Mouse (Mus musculus): ENCODE results near the gene Dffb.
"Not testable (repeated sequence)": the region's sequence is repeated elsewhere in the genome, so short reads cannot be mapped to it uniquely, and the experiment has no call there.

The Dffb gene

GRCm38 (mm10) chr4:153966651-153967050 lies 8.3 kb downstream of the Dffb start:
- DNase-seq (ENCODE audit: extremely low read depth, low read depth, low spot score) = no peak

- no peak for DNase-seq (ENCODE audit: extremely low read depth, low read depth, low spot score)
Observed at GRCm38 (mm10) chr4:153962631-153963030, 12.3 kb downstream of the Dffb start.

GRCm38 (mm10) chr4:153957444-153958250 lies 17.3 kb downstream of the Dffb start:
- DNase-seq (ENCODE audit: extremely low read depth, low read depth, low spot score) = no peak

GRCm38 (mm10) chr4:153956569-153957405 lies 18.1 kb downstream of the Dffb start, which contains the start of gene A430005L14Rik:
Gene A430005L14Rik, plus strand, starts transcription at chr4:153957237.
- DNase-seq (ENCODE audit: extremely low read depth, low read depth, low spot score) = peak; percentile 36

DNA sequence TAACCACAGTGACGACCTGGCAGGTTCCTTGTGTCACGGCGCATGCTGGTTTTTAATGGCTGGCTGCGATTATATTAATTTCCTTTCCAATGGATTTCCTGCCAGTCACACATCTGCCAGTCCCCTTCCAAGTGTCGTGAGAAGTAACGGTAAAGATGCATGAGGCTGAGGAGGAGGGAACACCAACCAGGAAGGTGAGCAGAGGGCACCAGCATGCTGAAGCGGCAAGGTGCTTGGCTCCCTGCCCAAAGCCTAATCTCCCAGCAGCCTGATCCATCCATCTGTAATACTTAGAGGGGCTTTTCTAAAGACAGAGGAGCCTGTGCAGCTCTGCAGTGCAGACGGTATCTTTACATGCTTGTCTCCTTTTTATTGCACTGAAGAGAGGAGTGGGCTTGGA lies 19.3 kb downstream of the Dffb start:
- no peak for DNase-seq (ENCODE audit: extremely low read depth, low read depth, low spot score)

DNA sequence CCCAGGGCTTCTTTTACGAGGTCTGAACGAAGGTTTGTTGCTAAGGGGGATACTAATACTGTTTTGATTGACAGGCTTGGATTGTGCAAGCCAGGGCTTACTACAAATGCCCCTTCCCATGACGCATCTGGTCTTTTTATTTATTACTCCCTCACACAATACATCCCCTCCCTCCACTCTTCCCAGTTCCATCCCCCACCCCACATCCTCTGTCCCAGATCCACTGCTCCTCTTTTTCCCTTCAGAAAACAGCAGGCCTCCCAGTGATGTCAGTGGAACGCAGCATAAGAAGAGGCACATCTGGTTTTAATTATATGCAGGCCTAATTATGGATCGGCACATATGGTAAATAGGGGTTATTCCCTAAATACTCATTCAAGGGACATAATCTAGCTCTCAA lies 23.2 kb downstream of the Dffb start:
- DNase-seq (ENCODE audit: extremely low read depth, low read depth, low spot score) = no peak

DNA sequence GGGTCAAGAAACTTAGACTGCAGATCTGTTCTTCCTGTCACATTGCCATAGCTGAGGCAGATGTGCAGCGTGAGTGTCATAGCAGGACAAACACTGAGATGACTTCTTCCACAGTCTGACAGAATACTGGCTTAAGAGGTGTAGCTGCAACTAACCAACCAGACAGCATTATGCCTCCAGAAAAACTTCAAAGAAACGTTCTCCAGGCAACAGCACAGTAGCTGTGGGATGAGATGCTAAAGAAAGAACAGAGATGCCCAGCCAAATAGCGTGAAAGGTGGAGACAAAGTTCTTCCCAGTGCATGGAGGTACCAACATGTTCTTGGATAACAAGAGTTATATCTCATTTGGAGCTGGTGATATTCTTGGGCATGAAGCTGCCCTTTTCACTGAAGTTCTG lies 23.8 kb downstream of the Dffb start:
- no peak for DNase-seq (ENCODE audit: extremely low read depth, low read depth, low spot score)

- DNase-seq (ENCODE audit: extremely low read depth, low read depth, low spot score) = no peak
Observed at GRCm38 (mm10) chr4:153950372-153950771, 24.6 kb downstream of the Dffb start.

- no peak for DNase-seq (ENCODE audit: extremely low read depth, low read depth, low spot score)
Observed at GRCm38 (mm10) chr4:153945741-153946140, 29.2 kb downstream of the Dffb start.

- DNase-seq (ENCODE audit: extremely low read depth, low read depth, low spot score) = no peak
Observed at GRCm38 (mm10) chr4:153944261-153944660, 30.7 kb downstream of the Dffb start.

- no peak for DNase-seq (ENCODE audit: extremely low read depth, low read depth, low spot score)
Observed at GRCm38 (mm10) chr4:153943243-153943642, 31.7 kb downstream of the Dffb start.

DNA sequence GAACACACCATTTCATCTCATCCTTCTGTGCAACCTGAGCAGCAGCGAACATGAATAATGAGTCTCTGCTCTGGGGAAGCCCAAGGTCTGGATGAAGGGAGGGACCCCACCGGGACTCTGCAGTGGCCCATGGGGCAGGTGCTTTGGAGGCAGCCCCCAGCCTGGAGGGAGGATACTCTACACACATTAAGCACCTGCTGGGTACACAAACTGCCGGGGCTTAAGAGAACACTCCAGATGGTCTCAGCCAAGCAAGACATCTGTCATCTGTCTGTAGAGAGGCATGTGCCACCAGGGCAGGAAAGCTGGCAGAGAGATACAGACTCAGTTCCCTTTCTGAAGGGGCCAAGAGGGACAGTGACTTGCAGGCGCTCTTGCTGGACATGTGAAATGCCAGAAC lies 45.0 kb downstream of the Dffb start:
- no peak for DNase-seq (ENCODE audit: extremely low read depth, low read depth, low spot score)

GRCm38 (mm10) chr4:153929425-153929824 lies 45.5 kb downstream of the Dffb start:
- DNase-seq (ENCODE audit: extremely low read depth, low read depth, low spot score) = no peak

DNA sequence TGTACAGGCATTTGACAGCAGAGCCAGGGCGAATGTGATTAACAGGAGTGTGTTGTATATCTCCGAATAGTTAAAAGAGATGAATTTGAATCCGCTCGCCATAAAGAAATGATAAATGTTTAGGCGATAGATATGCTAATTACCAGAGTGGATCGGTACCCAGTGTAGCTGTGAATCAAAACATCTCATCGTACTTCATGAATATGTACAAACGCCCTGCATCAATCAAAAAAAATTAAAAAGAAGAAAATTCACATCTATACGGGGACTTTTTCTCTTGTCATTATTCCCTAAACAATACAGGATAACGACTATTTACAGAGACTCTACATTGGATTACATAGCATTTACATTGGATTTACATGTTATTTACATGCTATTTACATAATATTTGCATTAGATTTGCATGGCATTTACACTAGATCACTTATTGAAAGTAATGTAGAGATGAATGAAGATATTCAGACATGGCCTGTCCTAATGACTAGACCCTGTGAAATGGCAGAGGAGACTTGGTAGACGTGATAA lies 46.1 kb downstream of the Dffb start:
- no peak for DNase-seq (ENCODE audit: extremely low read depth, low read depth, low spot score)

- DNase-seq (ENCODE audit: extremely low read depth, low read depth, low spot score) = not testable (repeated sequence)
Observed at GRCm38 (mm10) chr4:153922090-153922489, 52.8 kb downstream of the Dffb start.

GRCm38 (mm10) chr4:153920517-153921233 lies 54.3 kb downstream of the Dffb start:
- no peak for DNase-seq (ENCODE audit: extremely low read depth, low read depth, low spot score)

DNA sequence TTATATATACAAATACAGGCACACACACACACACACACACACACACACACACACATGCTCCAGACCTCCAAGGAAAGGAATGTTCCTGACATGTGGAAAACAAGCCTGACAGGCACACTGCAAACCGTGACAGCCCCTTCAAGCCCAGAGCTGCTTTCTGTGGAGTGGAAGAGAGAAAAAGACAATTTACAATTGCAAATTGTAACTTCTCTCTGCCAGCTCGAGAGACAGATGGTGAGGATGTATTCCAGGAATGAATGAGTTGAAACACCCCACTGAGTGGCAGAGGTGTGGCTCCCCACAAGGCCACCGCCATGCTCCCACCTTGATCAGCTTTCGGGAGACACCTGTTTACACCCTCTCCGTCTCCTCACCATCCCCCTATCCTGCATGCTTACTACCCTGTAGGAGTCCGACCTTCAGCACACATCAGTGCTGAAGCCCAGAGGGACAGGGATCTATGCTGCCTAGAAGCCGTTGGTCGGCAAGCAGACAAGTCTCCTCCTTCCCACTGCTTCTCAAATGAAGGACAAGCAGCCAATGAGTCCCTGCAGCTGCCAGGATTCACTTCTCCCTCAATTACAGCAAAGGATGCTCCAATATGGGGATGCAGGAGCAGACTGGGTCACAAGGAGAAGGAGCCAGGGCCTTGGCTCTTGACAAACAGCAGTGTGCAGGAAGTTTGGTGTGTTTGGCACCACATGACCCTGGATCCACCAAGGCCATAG lies 57.0 kb downstream of the Dffb start:
- DNase-seq (ENCODE audit: extremely low read depth, low read depth, low spot score) = no peak
